Comparison of ENCODE assay signal across 8 mouse cellular contexts in genomic region chr11:80142872-80143271, GRCm38 (mm10). TPM values are rescaled to one million over a fixed set of nuclear protein-coding genes. Genes with fewer than 3 reads are reported as not detected.
DNase-seq lines count a peak whose midpoint lies in the region; ATAC-seq lines count a peak whose summit lies in the region.

No protein-coding gene starts in this region.

- DNase-seq in kidney, postnatal 14 days = no peak
- DNase-seq in embryonic facial prominence, embryonic 14.5 days (ENCODE audit: low spot score) = no peak
- no peak for DNase-seq in limb, embryonic 11.5 days (ENCODE audit: low spot score)
- DNase-seq in natural killer cell, adult 2 months (ENCODE audit: low spot score in 2 of 2) = no peak
- no peak for DNase-seq in right cerebral cortex, adult 2 months (ENCODE audit: low spot score in 2 of 2)
- no peak for DNase-seq in frontal cortex, postnatal 14 days (ENCODE audit: low spot score in 2 of 2)

- H3K27me3 ChIP-seq in kidney, embryonic 16.5 days (ENCODE audit: insufficient read depth, low read length) = no peaks in the 10 kb centered on the region
- no peaks in the 10 kb centered on the region for H3K27me3 ChIP-seq in embryonic facial prominence, embryonic 14.5 days (replicated peaks; ENCODE audit: control insufficient read depth, insufficient read depth, low read length)
- no peaks in the 10 kb centered on the region for H3K27me3 ChIP-seq in limb, embryonic 11.5 days (ENCODE audit: control insufficient read depth, insufficient read depth, low read length)
- H3K27me3 ChIP-seq in neural tube, embryonic 14.5 days (ENCODE audit: control insufficient read depth, insufficient read depth, low read length) = no peaks in the 10 kb centered on the region

- no peaks in the 10 kb centered on the region for H3K9me3 ChIP-seq in kidney, embryonic 16.5 days (ENCODE audit: low read length)
- no peaks in the 10 kb centered on the region for H3K9me3 ChIP-seq in embryonic facial prominence, embryonic 14.5 days (ENCODE audit: control insufficient read depth, low read length)
- no peaks in the 10 kb centered on the region for H3K9me3 ChIP-seq in limb, embryonic 11.5 days (ENCODE audit: control insufficient read depth, low read length)
- no peaks in the 10 kb centered on the region for H3K9me3 ChIP-seq in neural tube, embryonic 14.5 days (ENCODE audit: control insufficient read depth, low read length)

- H3K4me3 ChIP-seq in kidney, embryonic 16.5 days (ENCODE audit: low read length) = peak overlapping the region; percentile 74; the same call in 1 of the 2 replicates
- H3K4me3 ChIP-seq in embryonic facial prominence, embryonic 14.5 days (ENCODE audit: low read depth, low read length) = peak overlapping the region; percentile 87
- no peak overlapping the region for H3K4me3 ChIP-seq in limb, embryonic 11.5 days (ENCODE audit: low read depth, low read length)
- no peak overlapping the region for H3K4me3 ChIP-seq in neural tube, embryonic 14.5 days (ENCODE audit: low read depth, low read length)

- peaks cover 12% of the 10 kb centered on the region; the same call in 1 of the 2 replicates for H3K4me1 ChIP-seq in kidney, embryonic 16.5 days (ENCODE audit: insufficient read depth, low read length)
- peaks cover 7% of the 10 kb centered on the region for H3K4me1 ChIP-seq in embryonic facial prominence, embryonic 14.5 days (ENCODE audit: control insufficient read depth, insufficient read depth, low read length)
- peaks cover 7% of the 10 kb centered on the region for H3K4me1 ChIP-seq in limb, embryonic 11.5 days (ENCODE audit: control insufficient read depth, insufficient read depth, low read length)
- H3K4me1 ChIP-seq in neural tube, embryonic 14.5 days (ENCODE audit: control insufficient read depth, insufficient read depth, low read length) = peaks cover 5% of the 10 kb centered on the region; the same call in 1 of the 2 replicates

- peaks cover 6% of the 10 kb centered on the region; the same call in 1 of the 2 replicates for H3K36me3 ChIP-seq in kidney, embryonic 16.5 days (ENCODE audit: insufficient read depth, low read length)
- H3K36me3 ChIP-seq in embryonic facial prominence, embryonic 14.5 days (ENCODE audit: control insufficient read depth, insufficient read depth, low read length) = peaks cover 26% of the 10 kb centered on the region
- H3K36me3 ChIP-seq in limb, embryonic 11.5 days (ENCODE audit: control insufficient read depth, insufficient read depth, low read length) = no peaks in the 10 kb centered on the region
- H3K36me3 ChIP-seq in neural tube, embryonic 14.5 days (ENCODE audit: control insufficient read depth, insufficient read depth, low read length) = peaks cover 4% of the 10 kb centered on the region; the same call in 1 of the 2 replicates

- 49% methylated on average over 8 of the region's 8 CpGs for WGBS in kidney, embryonic 16.5 days
- WGBS in embryonic facial prominence, embryonic 14.5 days = 49% methylated on average over 8 of the region's 8 CpGs
- 52% methylated on average over 8 of the region's 8 CpGs for WGBS in limb, embryonic 11.5 days
- 44% methylated on average over 8 of the region's 8 CpGs for WGBS in neural tube, embryonic 14.5 days

- no peak overlapping the region for H3K9ac ChIP-seq in kidney, embryonic 16.5 days (replicated peaks; ENCODE audit: low read length)
- H3K9ac ChIP-seq in embryonic facial prominence, embryonic 14.5 days (ENCODE audit: low read depth, low read length) = peak overlapping the region; percentile 86; the same call in 1 of the 2 replicates
- H3K9ac ChIP-seq in limb, embryonic 11.5 days (ENCODE audit: low read length) = no peak overlapping the region
- H3K9ac ChIP-seq in neural tube, embryonic 14.5 days (replicated peaks; ENCODE audit: low read depth, low read length) = no peak overlapping the region

- ATAC-seq in kidney, embryonic 16.5 days (ENCODE audit: low FRiP score, low TSS enrichment) = no peak
- no peak for ATAC-seq in embryonic facial prominence, embryonic 14.5 days (ENCODE audit: low read depth)
- ATAC-seq in limb, embryonic 11.5 days (ENCODE audit: insufficient number of reproducible peaks, low FRiP score, low TSS enrichment, low read depth) = no peak
- no peak for ATAC-seq in neural tube, embryonic 14.5 days (ENCODE audit: low read depth)

- no peak overlapping the region for H3K27ac ChIP-seq in kidney, embryonic 16.5 days (ENCODE audit: low read length)
- H3K27ac ChIP-seq in embryonic facial prominence, embryonic 14.5 days (replicated peaks; ENCODE audit: low read depth, low read length) = no peak overlapping the region
- H3K27ac ChIP-seq in limb, embryonic 11.5 days (replicated peaks; ENCODE audit: low read depth, low read length) = no peak overlapping the region
- no peak overlapping the region for H3K27ac ChIP-seq in neural tube, embryonic 14.5 days (ENCODE audit: low read depth, low read length)

- peak overlapping the region; percentile 71 for H3K4me2 ChIP-seq in kidney, embryonic 16.5 days (replicated peaks; ENCODE audit: low read depth, low read length)
- peak overlapping the region; percentile 88 for H3K4me2 ChIP-seq in embryonic facial prominence, embryonic 14.5 days (ENCODE audit: low read depth, low read length)
- peak overlapping the region; percentile 66; the same call in 1 of the 2 replicates for H3K4me2 ChIP-seq in limb, embryonic 11.5 days (ENCODE audit: low read depth, severe bottlenecking)
- H3K4me2 ChIP-seq in neural tube, embryonic 14.5 days (ENCODE audit: low read depth, low read length) = peak overlapping the region; percentile 79

RNA-seq across cellular contexts. Expression of gene Tefm, which starts 0.9 kb away (rescaled TPM):
- polyA plus RNA-seq in kidney, embryonic 16.5 days (2015; fragmentation: Nextera tagmentation; extraction: Ambion mirVana) = 35.0 and 39.0 TPM in 2 replicates
- 21.6 and 23.9 TPM in 2 replicates for polyA plus RNA-seq in embryonic facial prominence, embryonic 14.5 days (2014; fragmentation: Nextera tagmentation; extraction: Ambion mirVana)
- polyA plus RNA-seq in limb, embryonic 11.5 days (2014; fragmentation: Nextera tagmentation; extraction: Ambion mirVana) = 30.6 and 33.8 TPM in 2 replicates
- 22.3 and 22.9 TPM in 2 replicates for polyA plus RNA-seq in neural tube, embryonic 14.5 days (2014; fragmentation: Nextera tagmentation; extraction: Ambion mirVana)

RNA-seq across cellular contexts. Expression of gene Adap2, which starts 11.0 kb away (rescaled TPM):
- 3.1 and 3.6 TPM in 2 replicates for polyA plus RNA-seq in kidney, embryonic 16.5 days (2015; fragmentation: Nextera tagmentation; extraction: Ambion mirVana)
- polyA plus RNA-seq in embryonic facial prominence, embryonic 14.5 days (2014; fragmentation: Nextera tagmentation; extraction: Ambion mirVana) = 2.2 and 2.7 TPM in 2 replicates
- 0.67 and 0.68 TPM in 2 replicates for polyA plus RNA-seq in limb, embryonic 11.5 days (2014; fragmentation: Nextera tagmentation; extraction: Ambion mirVana)
- 2.5 and 3.3 TPM in 2 replicates for polyA plus RNA-seq in neural tube, embryonic 14.5 days (2014; fragmentation: Nextera tagmentation; extraction: Ambion mirVana)

RNA-seq across cellular contexts. Expression of gene Rnf135, which starts 40.8 kb away (rescaled TPM):
- 12.9 and 14.0 TPM in 2 replicates for polyA plus RNA-seq in kidney, embryonic 16.5 days (2015; fragmentation: Nextera tagmentation; extraction: Ambion mirVana)
- 6.7 and 8.3 TPM in 2 replicates for polyA plus RNA-seq in embryonic facial prominence, embryonic 14.5 days (2014; fragmentation: Nextera tagmentation; extraction: Ambion mirVana)
- 2.8 and 3.8 TPM in 2 replicates for polyA plus RNA-seq in limb, embryonic 11.5 days (2014; fragmentation: Nextera tagmentation; extraction: Ambion mirVana)
- 2.0 and 3.2 TPM in 2 replicates for polyA plus RNA-seq in neural tube, embryonic 14.5 days (2014; fragmentation: Nextera tagmentation; extraction: Ambion mirVana)

RNA-seq across cellular contexts. Expression of gene Atad5, which starts 53.7 kb away (rescaled TPM):
- 8.3 and 10.5 TPM in 2 replicates for polyA plus RNA-seq in kidney, embryonic 16.5 days (2015; fragmentation: Nextera tagmentation; extraction: Ambion mirVana)
- 9.4 and 11.2 TPM in 2 replicates for polyA plus RNA-seq in embryonic facial prominence, embryonic 14.5 days (2014; fragmentation: Nextera tagmentation; extraction: Ambion mirVana)
- 23.4 and 25.6 TPM in 2 replicates for polyA plus RNA-seq in limb, embryonic 11.5 days (2014; fragmentation: Nextera tagmentation; extraction: Ambion mirVana)
- polyA plus RNA-seq in neural tube, embryonic 14.5 days (2014; fragmentation: Nextera tagmentation; extraction: Ambion mirVana) = 4.9 and 5.7 TPM in 2 replicates

Comparison
In these comparisons a context has a peak if more than half of its experiments do, and no peak if none do; other contexts are left out.
1. H3K4me3 ChIP-seq: peak in kidney, embryonic 16.5 days (single experiment) and embryonic facial prominence, embryonic 14.5 days (single experiment); none in limb, embryonic 11.5 days (single experiment) and neural tube, embryonic 14.5 days (single experiment).
2. Peak in every context shown above with its lines, with median percentiles within 50 percentile points of each other: H3K4me2 ChIP-seq.